Mouse (Mus musculus) embryonic fibroblast, embryonic 13.5 days (primary cell): ENCODE data around the gene Unc5c.

Source experiments
- CTCF ChIP-seq: IDR thresholded peaks from 2 replicates; pipeline ENCODE4 v1.5.1; 2011; ENCODE audit warnings: mild to moderate bottlenecking, control low read depth, low read length, moderate library complexity, borderline replicate concordance; ENCODE audit not compliant: insufficient read depth
- POLR2A ChIP-seq: IDR thresholded peaks from 2 replicates; pipeline ENCODE4 v1.6.1; 2011; ENCODE audit warnings: low read depth, mild to moderate bottlenecking, control low read depth, low read length, moderate library complexity

DNA sequence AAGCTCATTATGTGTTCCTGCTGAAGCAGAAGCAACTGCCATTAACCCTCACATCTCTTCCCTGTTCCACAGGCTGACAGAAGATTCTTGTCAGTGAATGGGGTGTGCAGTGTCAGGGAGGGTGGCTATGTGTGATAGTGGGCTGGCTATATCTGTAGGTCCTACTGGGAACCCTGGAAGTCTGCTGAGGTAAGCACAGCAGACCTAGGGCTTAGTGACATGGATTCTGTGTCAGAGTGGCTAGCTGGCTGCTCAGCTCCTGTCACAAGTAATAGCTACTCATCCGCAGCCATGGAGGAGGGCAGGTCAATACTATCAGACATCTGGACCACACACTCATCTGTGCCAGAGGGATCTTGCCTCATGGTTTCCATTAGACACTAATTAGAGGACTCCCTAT, 349.8 kb downstream of the Unc5c start:
- TF ChIP-seq POLR2A = no peak
- TF ChIP-seq CTCF = no peak
